Mouse (Mus musculus): Measurements from ENCODE around the gene Atg9b.

- TF ChIP-seq CTCF (IDR thresholded peaks at IDR 0.05; ENCODE audit: low read depth) (no peak), EP300 (IDR thresholded peaks at IDR 0.05; ENCODE audit: low read depth) (no peak)
These were observed 57.2 kb downstream of the Atg9b start for GRCm38 (mm10) chr5:24334749-24335148.

All from liver, postnatal 0 days (tissue).